Mouse (Mus musculus) forebrain, embryonic 10.5 days (tissue): ENCODE data around the gene Paqr3. TPM values are rescaled to one million over a fixed set of nuclear protein-coding genes. Genes with fewer than 3 reads are reported as not detected.

Experiments used
- DNase-seq: peaks from one replicate; pipeline ENCODE4 v3.0.0-alpha.2; 2017; ENCODE audit warnings: low spot score; ENCODE audit errors: extremely low spot score
- H3K27ac ChIP-seq: fragments of 300-500 bp; sonication (generic); 2 replicates; pipeline ENCODE4 v1.5.1; 2016; ENCODE audit warnings: mild to moderate bottlenecking
- H3K27me3 ChIP-seq: fragments of 300-500 bp; sonication (generic); 2 replicates; pipeline ENCODE4 v1.6.1; 2016; ENCODE audit warnings: mild to moderate bottlenecking; ENCODE audit not compliant: poor library complexity, severe bottlenecking
- H3K36me3 ChIP-seq: fragments of 300-500 bp; sonication (generic); replicated peaks from 2 replicates; pipeline ENCODE4 v1.6.1; 2016; ENCODE audit warnings: mild to moderate bottlenecking, moderate library complexity
- H3K4me1 ChIP-seq: fragments of 300-500 bp; sonication (generic); 2 replicates; pipeline ENCODE4 v1.6.1; 2016
- H3K4me3 ChIP-seq: fragments of 300-500 bp; sonication (generic); 2 replicates; pipeline ENCODE4 v1.5.1; 2016; ENCODE audit warnings: mild to moderate bottlenecking, moderate library complexity
- H3K9me3 ChIP-seq: fragments of 300-500 bp; sonication (generic); 2 replicates; pipeline ENCODE4 v1.6.1; 2016; ENCODE audit warnings: mild to moderate bottlenecking, moderate library complexity
- WGBS: fragments of 180-500 bp; shearing (Covaris S2); methylation state at CpG from one replicate; pipeline ENCODE4 v1.1.7; 2016; 5-methylcytosine and 5-hydroxymethylcytosine counted together
- polyA plus RNA-seq: library from polyadenylated mRNA; unstranded; fragments of >200 nt; fragmentation: Nextera tagmentation; extraction: Ambion mirVana; gene quantifications from 2 replicates; pipeline ENCODE4 v1.2.1, GENCODE M21; 2016

Gene Paqr3
- polyA plus RNA-seq, 1 experiment from 2014 or later: 7.0 TPM

DNA sequence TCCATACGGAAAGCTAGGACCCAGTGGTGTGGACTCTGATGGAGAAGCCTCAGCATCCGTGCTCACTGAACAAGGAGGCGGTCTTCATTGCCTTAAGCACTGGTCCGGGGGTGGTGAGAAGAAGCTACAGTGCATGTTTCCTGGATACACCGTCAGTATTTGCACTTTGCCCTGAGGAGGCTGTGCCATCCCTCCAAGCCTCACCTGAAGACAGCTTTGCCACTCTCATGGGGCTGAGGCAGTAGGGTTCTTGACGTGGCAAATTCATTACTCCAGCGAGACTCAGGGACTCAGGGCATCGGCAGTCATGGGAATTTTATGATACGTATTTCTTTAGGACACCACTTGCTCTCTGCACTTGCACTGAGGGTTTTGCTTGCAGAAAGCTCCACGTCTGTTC is 64.7 kb downstream of the Paqr3 start:
- DNase-seq: no peak
- H3K9me3 ChIP-seq: no peaks in the 10 kb centered on the region
- no peaks in the 10 kb centered on the region for H3K27me3 ChIP-seq
- 91% methylated on average over 10 of the region's 10 CpGs for WGBS
- H3K27ac ChIP-seq: no peak overlapping the region
- peaks cover 10% of the 10 kb centered on the region; the same call in 1 of the 2 replicates for H3K36me3 ChIP-seq
- H3K4me1 ChIP-seq: no peaks in the 10 kb centered on the region
- no peak overlapping the region for H3K4me3 ChIP-seq

- no peak overlapping the region for H3K27ac ChIP-seq
- no peaks in the 10 kb centered on the region for H3K9me3 ChIP-seq
- WGBS: 93% methylated on average over 7 of the region's 7 CpGs
- no peaks in the 10 kb centered on the region for H3K27me3 ChIP-seq
- DNase-seq: no peak
- H3K4me1 ChIP-seq: no peaks in the 10 kb centered on the region
- no peak overlapping the region for H3K4me3 ChIP-seq
- H3K36me3 ChIP-seq: peaks cover 12% of the 10 kb centered on the region; the same call in 1 of the 2 replicates
These were observed 66.1 kb downstream of the Paqr3 start for GRCm38 (mm10) chr5:97045260-97045659.

Other genes starting within 250 kb of the Paqr3 start
- 8.7 and 8.8 TPM in 2 replicates for gene Bmp2k, start 113.9 kb downstream of the Paqr3 start, polyA plus RNA-seq